Mouse (Mus musculus) erythroblast, embryonic 14.5 days (primary cell): ENCODE data around the gene Sh2b3.

Source experiments
- GATA1 ChIP-seq: IDR thresholded peaks from 2 replicates; pipeline ENCODE4 v1.6.1; 2012; ENCODE audit warnings: low read length, inconsistent platforms, mixed read lengths
- TAL1 ChIP-seq: IDR thresholded peaks from 3 replicates; pipeline ENCODE4 v1.6.1; 2012; ENCODE audit warnings: low read length, inconsistent platforms, mixed read lengths

- TF ChIP-seq TAL1 (no peak), GATA1 (no peak)
Observed at GRCm38 (mm10) chr5:121861964-121862363, 24.5 kb upstream of the Sh2b3 start.
